Mouse (Mus musculus) gonadal fat pad, adult 2 months (tissue): ENCODE measurements around the gene Tigar. TPM values are rescaled to one million over a fixed set of nuclear protein-coding genes. Genes with fewer than 3 reads are reported as not detected.

Experiments used
- DNase-seq: peaks from one replicate; pipeline ENCODE4 v3.0.0-alpha.2; 2012; ENCODE audit warnings: low read depth
- polyA plus RNA-seq: library from polyadenylated mRNA; depleted of rRNA; stranded (reverse); fragments of >200 nt; gene quantifications from 2 replicates; pipeline ENCODE4 v1.2.3, GENCODE M21; 2012; rRNA removed

Gene Tigar
- 3.5 and 4.1 TPM in 2 replicates for polyA plus RNA-seq

GRCm38 (mm10) chr6:127109402-127109930 is at the start of gene Tigar:
Gene Tigar (minus strand): TSS chr6:127109557.
- peak; percentile 41 for DNase-seq

DNA sequence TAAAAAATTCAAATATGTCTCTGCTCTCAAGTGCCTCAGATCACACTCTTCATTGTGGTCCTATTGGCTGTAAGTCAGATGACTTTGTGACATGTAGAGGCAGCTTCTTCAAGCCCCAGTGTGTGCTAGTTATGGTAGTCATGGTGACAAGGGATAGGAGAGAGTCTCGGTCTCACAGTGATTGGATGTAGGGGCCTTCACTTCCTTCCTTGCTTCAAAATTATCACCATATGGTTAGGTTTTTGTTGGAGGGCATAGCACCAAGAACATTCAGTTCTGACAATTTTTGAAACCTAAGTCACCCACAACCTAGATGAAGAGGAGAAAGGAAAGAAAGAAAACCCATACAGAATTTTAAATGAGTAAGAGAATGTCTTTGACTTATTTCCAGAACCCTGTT is 48.0 kb upstream of the Tigar start:
- DNase-seq: no peak

DNA sequence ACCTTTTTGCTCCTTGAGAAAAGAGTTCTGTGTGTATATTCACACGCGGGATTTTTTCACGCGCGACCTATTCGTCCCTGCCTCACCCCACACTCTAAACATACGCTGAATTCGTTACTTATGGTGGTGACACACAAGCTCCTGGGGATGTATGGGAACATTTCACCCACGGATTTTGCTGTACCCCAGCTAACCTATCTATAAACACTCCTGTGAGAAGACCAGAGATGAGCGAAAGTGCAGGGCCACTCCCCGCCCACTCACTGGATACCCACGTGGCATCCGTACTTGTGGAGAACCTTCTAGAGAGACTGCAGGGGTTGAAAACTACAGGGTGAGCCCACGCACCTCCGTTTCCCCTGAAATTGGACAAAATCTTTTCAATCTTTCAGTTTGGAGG is 46.1 kb upstream of the Tigar start:
- DNase-seq: no peak

DNA sequence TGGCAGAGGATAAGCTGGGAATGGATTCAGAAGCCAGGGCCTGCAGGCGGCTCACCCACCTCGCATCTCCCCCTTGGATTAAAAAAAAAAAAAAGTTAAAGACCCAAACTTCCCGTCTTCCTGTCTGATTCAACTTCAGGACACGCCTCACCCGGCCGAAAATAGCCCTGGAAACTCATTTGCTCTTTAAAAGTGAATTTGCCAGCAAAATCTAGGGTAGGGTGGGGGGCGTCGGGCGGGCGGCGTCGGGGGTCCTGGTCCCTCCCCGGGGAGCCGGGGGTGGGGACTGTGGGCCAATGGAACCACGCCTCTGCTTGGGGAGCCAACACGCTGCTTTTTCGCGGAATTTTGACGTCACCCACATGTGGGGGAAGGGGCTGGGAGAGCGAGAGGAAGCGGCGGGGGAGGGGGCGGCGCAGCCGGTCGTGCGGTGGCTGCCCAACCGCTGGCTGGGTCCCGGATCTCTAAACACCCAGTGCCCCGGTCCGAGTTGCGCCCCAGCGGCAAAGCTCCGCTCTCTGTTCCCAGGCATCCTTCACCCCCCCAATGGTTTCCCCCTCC is 45.4 kb upstream of the Tigar start:
- DNase-seq: no peak

GRCm38 (mm10) chr6:127153972-127154707 is 44.8 kb upstream of the Tigar start:
- DNase-seq: no peak

DNA sequence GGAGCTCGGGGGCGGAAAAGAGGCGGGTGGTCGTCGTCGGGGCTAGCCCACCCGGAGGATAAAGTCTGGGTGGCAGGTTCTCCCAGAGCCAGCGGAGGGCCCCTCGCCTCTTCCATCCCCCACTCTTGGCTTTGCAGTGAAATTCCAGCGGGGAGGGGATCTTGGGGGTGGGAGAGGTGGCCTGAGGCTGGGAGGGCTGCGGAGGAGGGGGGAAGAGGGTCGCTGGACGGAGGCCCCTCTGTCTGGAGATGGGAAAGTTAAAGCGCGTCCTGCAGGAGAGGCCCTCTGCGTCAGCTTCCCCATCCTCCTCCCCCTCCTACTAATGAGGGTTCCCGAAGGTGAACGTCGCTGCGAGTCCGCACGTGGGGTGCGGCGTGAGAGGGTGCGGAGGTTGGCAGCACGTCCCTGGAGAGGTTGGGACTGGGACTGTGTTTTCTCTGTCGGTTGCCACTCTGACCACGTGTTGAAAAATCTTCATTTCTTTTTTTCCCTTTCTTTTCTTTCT is 44.0 kb upstream of the Tigar start:
- DNase-seq: no peak

DNA sequence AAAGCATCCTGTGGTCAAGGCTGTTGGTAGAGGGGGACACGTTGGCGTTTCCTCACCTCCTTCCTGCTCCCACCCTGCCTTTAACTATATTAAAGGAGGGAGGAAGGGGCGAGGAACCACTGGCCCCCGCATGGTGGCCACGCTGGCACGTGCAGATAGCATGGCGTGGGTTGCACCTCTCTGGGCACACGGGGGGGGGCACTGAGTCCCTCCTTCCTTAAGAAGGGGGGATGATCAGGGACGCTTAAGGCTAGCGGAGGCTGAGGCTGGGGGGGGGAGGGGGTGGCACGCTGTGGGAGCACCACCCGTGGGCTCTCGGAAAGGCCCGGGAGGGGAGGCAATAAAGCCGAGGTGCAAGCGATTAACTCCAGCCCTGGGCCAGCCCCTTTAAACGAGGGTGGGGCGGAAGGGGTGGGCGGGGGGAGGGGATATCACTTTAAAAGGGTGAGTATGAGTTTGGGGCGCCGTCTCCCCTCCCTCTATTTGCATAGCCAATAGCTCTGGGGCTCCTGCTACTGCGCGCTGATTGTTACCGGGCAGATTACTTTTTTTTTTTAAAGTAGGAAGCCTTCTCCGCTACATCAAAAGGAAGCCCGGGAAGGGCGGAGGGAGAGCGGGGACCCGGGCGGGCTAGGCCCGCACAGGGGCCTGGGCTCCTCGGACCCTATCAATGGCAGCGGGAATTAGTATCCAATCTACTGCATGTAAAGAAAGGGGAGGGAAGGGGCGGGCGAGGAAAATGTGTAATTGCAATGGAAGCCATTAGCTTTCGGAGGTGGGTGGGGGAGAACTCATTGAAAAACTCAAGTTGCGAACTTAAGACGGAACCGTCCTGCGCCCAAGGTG is 43.0 kb upstream of the Tigar start, which contains the start of gene Ccnd2:
TSS of gene Ccnd2 (minus strand) at position 88 of the 846 bp plus-strand sequence.
- DNase-seq: no peak

- no peak for DNase-seq
Observed at GRCm38 (mm10) chr6:127151565-127152105, 42.3 kb upstream of the Tigar start.

- no peak for DNase-seq
Observed at GRCm38 (mm10) chr6:127150663-127151564, 41.6 kb upstream of the Tigar start.

GRCm38 (mm10) chr6:127149944-127150662 is 40.7 kb upstream of the Tigar start:
- DNase-seq: no peak

DNA sequence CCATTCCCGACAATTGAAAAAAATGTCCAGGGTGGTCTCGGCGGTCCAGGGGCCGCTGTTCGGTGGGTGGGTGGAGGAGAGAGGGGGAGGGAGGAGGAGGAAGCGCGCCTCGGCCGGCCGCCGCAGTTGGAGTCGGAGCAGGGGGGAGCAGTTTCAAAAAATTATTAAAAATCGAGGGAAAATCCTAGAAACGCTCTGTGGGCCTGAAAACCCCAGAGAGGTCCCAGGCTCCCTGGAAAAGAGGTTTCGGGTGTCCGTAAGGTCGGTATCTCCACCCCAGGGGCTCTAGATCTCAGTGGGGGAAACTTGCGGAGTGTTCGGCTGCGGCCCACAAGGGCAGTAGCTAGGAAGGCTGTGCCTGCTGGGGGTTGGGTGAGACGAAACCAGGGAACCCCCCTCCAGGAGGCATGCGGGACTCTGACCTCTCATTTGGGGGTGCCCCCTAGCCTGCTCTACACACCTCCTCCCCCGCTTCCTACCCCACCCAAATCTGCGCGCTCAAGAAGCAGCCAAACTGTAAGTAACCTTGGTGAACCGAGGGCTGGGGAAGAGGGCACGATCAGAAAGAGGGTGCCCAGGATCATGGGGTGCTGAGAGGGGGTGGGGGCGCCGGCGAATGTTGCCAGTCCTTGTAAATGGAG is 40.1 kb upstream of the Tigar start:
- no peak for DNase-seq

DNA sequence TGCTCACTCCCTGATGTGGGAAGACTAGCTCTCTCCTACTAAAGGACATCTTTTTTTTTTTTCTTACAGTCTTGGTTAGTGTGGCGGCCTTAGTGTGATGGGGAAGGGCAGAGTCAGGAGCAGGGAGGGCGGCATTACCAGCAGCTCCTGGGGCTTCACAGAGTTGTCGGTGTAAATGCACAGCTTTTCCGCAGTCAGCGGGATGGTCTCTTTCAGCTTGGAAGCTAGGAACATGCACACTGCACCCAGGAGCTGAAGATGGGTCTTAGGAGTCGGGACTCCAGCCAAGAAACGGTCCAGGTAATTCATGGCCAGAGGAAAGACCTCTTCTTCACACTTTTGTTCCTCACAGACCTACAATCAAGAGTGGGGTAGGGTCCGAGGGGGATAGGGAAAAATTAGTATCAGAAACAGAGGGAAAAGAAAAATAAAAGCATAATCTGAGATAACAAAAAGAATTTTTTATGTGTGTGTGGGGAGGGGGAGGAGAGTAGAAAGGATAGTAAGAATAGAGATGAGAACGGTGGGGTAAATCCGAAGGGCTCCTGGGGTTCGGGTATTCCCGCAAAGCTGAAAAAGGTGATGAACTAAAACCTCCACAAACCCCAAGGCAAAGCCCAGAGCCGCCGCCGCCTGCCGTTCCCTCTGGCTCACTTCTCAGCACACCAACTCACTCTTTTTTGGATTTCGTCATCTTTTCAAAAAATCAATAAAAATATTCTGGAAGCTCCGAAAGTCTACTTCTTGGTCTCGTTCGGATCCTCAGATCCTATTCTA is 39.4 kb upstream of the Tigar start:
- no peak for DNase-seq

DNA sequence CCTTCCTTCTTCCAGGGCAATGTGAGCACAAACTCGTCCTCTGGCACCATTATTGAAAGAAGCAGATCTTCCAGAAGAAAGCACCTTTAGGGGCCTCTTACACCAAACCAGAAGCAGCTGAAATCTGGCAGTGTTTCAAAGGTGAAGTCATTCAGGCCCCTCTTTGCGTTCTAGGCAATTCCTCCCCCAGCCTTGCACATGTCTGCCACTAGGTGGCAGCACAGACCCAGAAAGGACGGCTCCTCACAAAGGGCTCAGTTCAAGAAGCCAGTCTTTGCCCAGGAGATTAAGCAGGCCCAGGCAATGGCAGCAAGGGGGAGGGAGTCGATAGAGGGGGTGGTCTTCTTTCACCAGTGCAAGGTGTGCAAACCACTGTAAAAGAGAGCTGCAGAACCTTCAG is 38.3 kb upstream of the Tigar start:
- DNase-seq: no peak

GRCm38 (mm10) chr6:127146322-127146947 is 37.1 kb upstream of the Tigar start:
- DNase-seq: no peak

DNA sequence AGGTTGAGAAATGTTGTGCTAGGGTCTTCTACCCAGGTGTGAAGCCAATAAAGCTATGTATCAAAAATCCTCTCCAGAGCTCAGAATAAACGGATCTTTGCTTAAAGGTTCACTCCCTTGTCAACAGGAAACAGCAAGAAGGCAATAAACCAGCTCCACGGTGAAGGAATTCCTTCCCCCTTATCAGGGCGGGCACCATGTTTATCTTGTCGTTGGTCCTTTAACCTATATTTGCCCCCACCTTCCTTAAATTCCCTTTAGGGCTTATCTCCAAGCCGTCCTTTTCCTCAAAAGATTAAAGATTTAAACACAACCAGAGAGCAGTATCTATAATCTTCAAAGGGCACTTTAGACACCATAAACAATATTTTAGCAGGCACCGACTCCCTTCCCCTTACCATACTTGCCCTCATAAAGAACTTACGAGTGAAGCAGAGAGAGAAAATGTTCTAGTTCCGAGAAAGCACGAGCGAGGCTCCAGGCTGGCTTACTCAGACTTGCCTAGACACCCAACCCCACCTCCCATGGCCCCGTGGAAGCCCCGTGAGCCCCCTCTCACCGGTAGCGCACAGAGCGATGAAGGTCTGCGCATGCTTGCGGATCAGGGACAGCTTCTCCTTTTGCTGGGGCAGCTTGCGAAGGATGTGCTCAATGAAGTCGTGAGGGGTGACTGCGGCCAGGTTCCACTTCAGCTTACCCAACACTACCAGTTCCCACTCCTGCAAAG is 36.3 kb upstream of the Tigar start:
- DNase-seq: no peak

- DNase-seq: no peak
Observed at GRCm38 (mm10) chr6:127143576-127144288, 34.4 kb upstream of the Tigar start.

DNA sequence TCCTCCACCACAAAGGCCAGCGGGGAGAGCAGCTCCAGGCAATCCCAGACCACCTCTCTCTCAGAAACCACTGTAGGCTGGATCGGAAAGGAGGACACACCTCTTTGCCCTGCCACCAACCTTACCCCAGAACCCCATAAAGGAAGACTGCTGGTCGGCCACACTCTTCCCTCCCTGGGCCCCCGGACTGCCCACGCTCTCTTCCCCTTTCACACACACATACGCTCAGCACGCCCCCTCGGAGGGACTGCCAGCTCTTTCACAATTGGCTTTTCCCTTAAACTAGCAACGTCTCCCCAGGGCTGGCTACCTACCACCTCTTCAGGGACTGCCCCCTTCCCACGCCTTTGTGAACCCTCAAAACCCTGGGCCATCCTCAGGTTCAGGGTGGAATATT is 33.8 kb upstream of the Tigar start:
- no peak for DNase-seq
